Mouse (Mus musculus) C2C12 (cell line): ENCODE measurements around the gene Slit3.

Experiments used
- CTCF ChIP-seq: IDR thresholded peaks from one replicate; pipeline ENCODE4 v1.5.1; 2011; ENCODE audit not compliant: control insufficient read depth, insufficient read depth, insufficient read length
- MAX ChIP-seq: IDR thresholded peaks from one replicate; pipeline ENCODE4 v1.6.1; 2011; ENCODE audit warnings: mild to moderate bottlenecking, control low read depth
- USF1 ChIP-seq: IDR thresholded peaks from one replicate; pipeline ENCODE4 v1.6.1; 2011; ENCODE audit warnings: low read depth, mild to moderate bottlenecking, control low read depth, moderate library complexity

- TF ChIP-seq CTCF (no peak), USF1 (no peak), MAX (no peak)
Measured at GRCm38 (mm10) chr11:35626161-35626885, 505.3 kb downstream of the Slit3 start.
